Mouse (Mus musculus) lung, postnatal 0 days (tissue): Measurements from ENCODE around the gene Gpr180.

ENCODE experiments used
- CTCF ChIP-seq: IDR thresholded peaks from 2 replicates; pipeline ENCODE4 v1.5.1; 2016; ENCODE audit warnings: antibody characterized with exemption, mild to moderate bottlenecking
- EP300 ChIP-seq: IDR thresholded peaks from 2 replicates; pipeline ENCODE4 v1.6.1; 2016; ENCODE audit warnings: antibody characterized with exemption, mild to moderate bottlenecking, control low read depth

GRCm38 (mm10) chr14:118207347-118207746 lies 70.4 kb downstream of the Gpr180 start:
- TF ChIP-seq EP300, result no peak
- TF ChIP-seq CTCF, result no peak
